Mouse (Mus musculus) small intestine, adult 2 months (tissue): ENCODE measurements around the gene 9130213A22Rik. TPM values are rescaled to one million over a fixed set of nuclear protein-coding genes. Genes with fewer than 3 reads are reported as not detected.

ENCODE experiments used
- H3K27ac ChIP-seq: fragments of 200-500 bp; 2 replicates; pipeline ENCODE4 v1.5.1; 2012; ENCODE audit warnings: low read depth, low read length, control low read depth, inconsistent platforms; ENCODE audit not compliant: insufficient read depth
- H3K27me3 ChIP-seq: fragments of 200-500 bp; 2 replicates; pipeline ENCODE4 v1.6.1; 2012; ENCODE audit warnings: mild to moderate bottlenecking, moderate library complexity, low read length, inconsistent platforms; ENCODE audit not compliant: control insufficient read depth, insufficient read depth
- H3K36me3 ChIP-seq: fragments of 200-500 bp; 2 replicates; pipeline ENCODE4 v1.6.1; 2012; ENCODE audit warnings: mild to moderate bottlenecking, low read length, control low read depth, inconsistent platforms; ENCODE audit not compliant: control insufficient read depth, insufficient read depth
- H3K4me1 ChIP-seq: fragments of 200-500 bp; 2 replicates; pipeline ENCODE4 v1.6.1; 2012; ENCODE audit warnings: low read length, inconsistent platforms, mixed read lengths; ENCODE audit not compliant: control insufficient read depth, insufficient read depth, insufficient read length
- H3K4me3 ChIP-seq: fragments of 200-500 bp; 2 replicates; pipeline ENCODE4 v1.5.1; 2012; ENCODE audit warnings: low read depth, mild to moderate bottlenecking, control low read depth, inconsistent platforms, low read length, moderate library complexity
- CTCF ChIP-seq: fragments of 200-500 bp; IDR thresholded peaks from 2 replicates; pipeline ENCODE4 v1.5.1; 2012; ENCODE audit warnings: low read depth, mild to moderate bottlenecking, control low read depth, inconsistent platforms, low read length, moderate library complexity, mixed read lengths; ENCODE audit not compliant: insufficient replicate concordance, insufficient read length; ENCODE audit errors: extremely low read depth
- POLR2A ChIP-seq: fragments of 200-500 bp; IDR thresholded peaks from 2 replicates; pipeline ENCODE4 v1.6.1; 2012; ENCODE audit warnings: low read depth, mild to moderate bottlenecking, control low read depth, inconsistent platforms, low read length, moderate library complexity
- WGBS: fragments of 180-500 bp; shearing (Covaris S2); methylation state at CpG from one replicate; pipeline ENCODE4 v1.1.7; 2018; 5-methylcytosine and 5-hydroxymethylcytosine counted together
- polyA plus RNA-seq: library from polyadenylated mRNA; depleted of rRNA; stranded (reverse); fragments of >200 nt; gene quantifications from 2 replicates; pipeline ENCODE4 v1.2.3, GENCODE M21; 2012

The 9130213A22Rik gene
- polyA plus RNA-seq, 1 experiment: 0.38 TPM

GRCm38 (mm10) chr11:69101604-69102402 lies 20.6 kb downstream of the 9130213A22Rik start:
- Histone ChIP-seq H3K27me3 (no peaks in the 10 kb centered on the region), H3K27ac (no peak overlapping the region), H3K4me3 (no peak overlapping the region), H3K4me1 (peaks cover 26% of the 10 kb centered on the region; the same call in 1 of the 2 replicates), H3K36me3 (peaks cover 62% of the 10 kb centered on the region)
- WGBS: 91% methylated on average over 21 of the region's 21 CpGs
- TF ChIP-seq CTCF (no peak), POLR2A (no peak)

DNA sequence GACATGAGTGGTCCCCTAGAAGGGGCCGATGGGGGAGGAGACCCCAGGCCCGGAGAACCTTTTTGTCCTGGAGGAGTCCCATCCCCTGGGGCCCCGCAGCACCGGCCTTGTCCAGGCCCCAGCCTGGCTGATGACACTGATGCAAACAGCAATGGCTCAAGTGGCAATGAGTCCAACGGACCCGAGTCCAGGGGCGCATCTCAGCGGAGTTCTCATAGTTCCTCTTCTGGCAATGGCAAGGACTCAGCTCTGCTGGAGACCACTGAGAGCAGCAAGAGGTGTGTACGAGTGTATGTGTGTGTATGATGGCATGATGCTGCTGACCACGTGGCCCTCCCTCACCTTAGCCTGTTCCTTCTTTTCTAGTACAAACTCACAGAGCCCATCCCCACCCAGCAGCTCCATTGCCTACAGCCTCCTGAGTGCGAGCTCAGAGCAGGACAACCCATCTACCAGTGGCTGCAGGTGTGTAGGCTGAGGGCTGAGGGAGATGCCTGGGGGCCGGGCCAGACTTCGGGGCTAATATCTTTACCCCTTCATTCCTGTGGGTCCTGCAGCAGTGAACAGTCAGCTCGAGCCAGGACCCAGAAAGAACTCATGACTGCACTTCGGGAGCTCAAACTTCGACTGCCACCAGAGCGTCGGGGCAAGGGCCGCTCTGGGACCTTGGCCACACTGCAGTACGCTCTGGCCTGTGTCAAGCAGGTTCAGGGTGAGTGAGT lies 21.6 kb downstream of the 9130213A22Rik start:
- Histone ChIP-seq H3K27me3 (no peaks in the 10 kb centered on the region), H3K36me3 (peaks cover 53% of the 10 kb centered on the region), H3K4me1 (peaks cover 26% of the 10 kb centered on the region; the same call in 1 of the 2 replicates), H3K4me3 (no peak overlapping the region), H3K27ac (peak overlapping the region; percentile 77; the same call in 1 of the 2 replicates)
- WGBS: 87% methylated on average over 20 of the region's 20 CpGs
- no peak for TF ChIP-seq CTCF
- TF ChIP-seq POLR2A: no peak

DNA sequence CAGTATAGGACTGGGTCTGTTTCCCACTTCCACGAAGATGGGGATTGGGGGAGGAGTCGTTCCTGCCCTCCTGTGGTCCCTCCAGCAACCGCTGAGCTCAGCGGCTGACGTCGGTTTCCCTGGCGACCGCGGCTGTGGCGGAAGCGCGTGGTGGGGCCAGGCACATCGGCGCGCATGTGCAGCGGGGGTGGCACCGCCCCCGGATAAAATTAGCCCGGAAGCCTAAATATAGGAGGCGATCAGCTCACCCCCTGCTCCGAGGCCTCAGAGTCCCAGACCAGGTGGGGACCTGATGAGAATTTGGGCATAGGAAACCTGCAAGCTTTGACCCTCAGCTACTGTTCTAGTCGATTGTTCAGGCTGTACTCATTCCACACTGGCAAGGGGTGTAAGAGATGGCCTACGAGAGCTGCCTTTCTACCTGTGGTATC lies 22.5 kb downstream of the 9130213A22Rik start:
- WGBS: 1% methylated on average over 23 of the region's 23 CpGs
- TF ChIP-seq POLR2A: no peak; the same call in 1 of the 2 replicates
- no peak for TF ChIP-seq CTCF
- H3K4me3 ChIP-seq: peak overlapping the region; percentile 65

DNA sequence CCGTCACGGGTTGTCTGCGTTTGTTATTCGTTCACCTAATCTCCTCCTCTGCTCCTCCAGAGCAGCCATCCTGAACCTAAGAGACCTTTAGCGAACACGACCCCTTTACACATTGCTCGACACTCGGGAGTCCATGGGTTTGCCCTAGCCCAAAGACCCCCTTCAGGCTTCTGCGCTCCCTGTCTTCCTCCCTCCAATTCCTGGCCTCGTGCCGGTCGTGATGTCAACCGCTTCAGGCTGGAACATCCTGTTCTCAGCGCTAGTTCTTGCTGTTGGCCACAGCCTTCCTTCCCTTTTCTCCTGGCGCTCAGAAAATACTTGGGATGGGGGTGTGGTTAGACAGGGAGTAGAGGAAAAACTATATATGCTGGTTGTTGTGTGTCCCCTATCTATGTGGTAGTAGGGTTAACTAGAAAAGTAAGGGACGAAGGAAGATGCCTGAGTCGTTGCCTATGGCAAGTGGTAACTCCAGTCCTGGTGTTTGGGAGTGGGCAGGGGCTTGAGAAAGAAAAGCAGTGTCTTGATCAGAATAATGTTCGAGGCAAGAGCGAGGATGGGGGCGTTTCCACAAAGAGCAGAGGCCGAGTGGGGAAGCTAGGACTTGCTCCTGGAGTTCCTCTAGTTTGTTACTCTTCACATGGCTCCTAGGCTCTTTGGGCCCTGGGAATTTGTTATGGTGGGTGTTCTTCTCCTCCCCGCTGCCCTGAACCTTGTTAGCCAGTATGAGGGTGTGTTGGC lies 23.0 kb downstream of the 9130213A22Rik start:
- Histone ChIP-seq H3K4me1 (peaks cover 26% of the 10 kb centered on the region; the same call in 1 of the 2 replicates), H3K4me3 (peak overlapping the region; percentile 65), H3K27ac (peak overlapping the region; percentile 99), H3K27me3 (no peaks in the 10 kb centered on the region), H3K36me3 (peaks cover 39% of the 10 kb centered on the region)
- 4% methylated on average over 22 of the region's 22 CpGs for WGBS
- TF ChIP-seq POLR2A: 0 out of 2 replicates have a peak, but pooled peaks have one; percentile 16
- no peak for TF ChIP-seq CTCF

More for the DNA sequence above, 22.5 kb downstream of the 9130213A22Rik start:
- H3K27ac ChIP-seq: peak overlapping the region; percentile 99
- H3K36me3 ChIP-seq: peaks cover 45% of the 10 kb centered on the region
- peaks cover 26% of the 10 kb centered on the region; the same call in 1 of the 2 replicates for H3K4me1 ChIP-seq
- H3K27me3 ChIP-seq: no peaks in the 10 kb centered on the region

- under 1% methylated on average over 19 of the region's 19 CpGs for WGBS
- Histone ChIP-seq H3K36me3 (peaks cover 33% of the 10 kb centered on the region), H3K4me3 (peak overlapping the region; percentile 65), H3K27ac (peak overlapping the region; percentile 99), H3K4me1 (peaks cover 26% of the 10 kb centered on the region; the same call in 1 of the 2 replicates), H3K27me3 (no peaks in the 10 kb centered on the region)
- TF ChIP-seq POLR2A (peak; percentile 78), CTCF (no peak)
Observed at GRCm38 (mm10) chr11:69098762-69099091, 23.7 kb downstream of the 9130213A22Rik start.

GRCm38 (mm10) chr11:69098039-69098761 lies 24.2 kb downstream of the 9130213A22Rik start:
- H3K36me3 ChIP-seq: peaks cover 28% of the 10 kb centered on the region
- WGBS: 10% methylated on average over 8 of the region's 8 CpGs
- no peaks in the 10 kb centered on the region for H3K27me3 ChIP-seq
- peak overlapping the region; percentile 99 for H3K27ac ChIP-seq
- peaks cover 26% of the 10 kb centered on the region; the same call in 1 of the 2 replicates for H3K4me1 ChIP-seq
- H3K4me3 ChIP-seq: peak overlapping the region; percentile 65
- TF ChIP-seq POLR2A (no peak; the same call in 1 of the 2 replicates), CTCF (no peak)
